Mouse (Mus musculus) gastrocnemius, postnatal 10 days (tissue): ENCODE measurements at regions not wholly inside any gene's neighbourhood (a gene's known extent, or its start where the extent isn't known, plus 50 kb on each side); places are given as distances from the start of the nearest gene placed in this dataset.
A peak's percentile ranks its signal among the peaks of the same experiment; 100 is the strongest.

Experiments
- DNase-seq: peaks from one replicate; pipeline ENCODE4 v3.0.0; 2021; ENCODE audit warnings: mixed read lengths

DNA sequence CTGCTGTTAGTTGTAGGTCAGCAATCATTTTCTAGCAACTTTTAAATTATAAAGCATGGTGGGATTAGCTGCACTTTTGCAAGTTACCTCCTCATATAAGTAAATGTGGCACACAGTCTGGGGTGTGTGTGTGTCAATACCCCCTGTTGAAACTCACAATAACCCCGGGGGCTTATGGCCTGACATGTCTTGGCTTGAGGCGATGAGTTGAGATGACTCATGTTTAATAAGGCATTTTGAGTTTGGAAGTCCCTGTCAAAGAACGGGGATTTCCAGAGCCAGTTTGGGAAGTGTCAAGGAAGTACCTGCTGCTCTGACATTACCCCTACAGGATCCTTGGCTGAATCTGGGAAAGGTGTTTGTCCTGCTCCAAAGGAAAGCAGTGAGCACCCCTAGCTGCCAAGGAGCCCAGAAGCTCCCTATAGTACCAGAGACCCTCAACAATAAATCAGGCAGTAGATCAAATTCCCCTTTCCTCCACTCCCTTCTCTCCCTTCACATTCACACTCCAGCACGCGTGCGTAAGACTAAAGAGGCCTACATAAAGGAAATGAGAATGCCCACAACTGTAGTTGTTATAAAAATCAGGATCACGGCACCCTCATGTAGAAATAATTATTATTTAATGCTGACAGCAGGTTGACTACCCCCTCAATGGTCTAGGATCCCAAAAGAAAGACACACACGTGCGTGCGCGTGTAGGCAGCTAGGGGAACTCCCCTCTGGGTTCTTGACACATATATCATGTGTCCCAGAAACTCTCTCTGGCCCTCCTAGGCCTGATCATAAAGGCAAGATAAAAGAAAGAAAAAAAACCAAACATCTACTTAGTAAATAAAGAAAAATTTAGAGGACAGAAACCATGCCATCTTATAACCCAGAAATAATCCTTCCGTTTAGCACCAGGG is 216.3 kb upstream of the Cdh5 start:
- DNase-seq, result no peak

DNA sequence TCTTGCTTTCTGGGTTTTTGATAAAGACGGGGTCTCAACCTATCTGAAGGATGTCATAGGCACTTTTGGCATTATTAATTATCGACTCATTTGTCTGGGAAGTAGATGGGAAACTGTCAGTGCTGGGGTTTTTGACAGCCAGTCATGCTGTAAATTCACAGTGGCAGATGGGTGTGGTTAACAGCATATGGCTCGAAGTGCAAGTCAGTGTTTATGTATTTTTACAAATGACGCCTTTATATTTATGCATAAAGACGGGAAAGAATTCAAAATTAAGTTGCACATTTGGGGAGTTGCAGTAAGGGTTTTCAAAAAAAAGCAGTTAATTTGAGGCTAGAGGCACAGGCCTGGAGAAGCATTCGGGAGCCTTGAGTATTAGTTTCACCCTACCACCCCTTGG is 206.8 kb upstream of the Cdh5 start:
- DNase-seq, result no peak

DNA sequence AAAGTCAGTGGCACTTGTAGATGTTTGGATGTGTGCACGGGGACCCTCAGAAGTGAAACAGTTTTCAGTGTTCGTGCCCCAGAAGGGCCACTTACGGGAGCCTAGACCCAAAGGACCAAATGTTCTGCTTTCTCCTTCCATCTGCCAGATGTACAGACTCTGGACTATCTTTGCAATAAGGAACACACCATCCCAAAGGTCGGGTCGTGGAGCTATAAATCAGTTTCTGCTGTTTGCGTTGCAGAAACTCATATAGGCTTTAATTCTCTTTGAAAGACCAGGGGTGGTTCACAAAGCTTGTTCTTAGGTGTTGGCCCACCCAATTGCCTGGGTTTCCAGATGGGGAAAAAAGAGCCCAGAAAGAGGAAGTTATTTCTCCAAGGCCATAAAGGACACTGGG is 206.3 kb upstream of the Cdh5 start:
- DNase-seq, result no peak

DNA sequence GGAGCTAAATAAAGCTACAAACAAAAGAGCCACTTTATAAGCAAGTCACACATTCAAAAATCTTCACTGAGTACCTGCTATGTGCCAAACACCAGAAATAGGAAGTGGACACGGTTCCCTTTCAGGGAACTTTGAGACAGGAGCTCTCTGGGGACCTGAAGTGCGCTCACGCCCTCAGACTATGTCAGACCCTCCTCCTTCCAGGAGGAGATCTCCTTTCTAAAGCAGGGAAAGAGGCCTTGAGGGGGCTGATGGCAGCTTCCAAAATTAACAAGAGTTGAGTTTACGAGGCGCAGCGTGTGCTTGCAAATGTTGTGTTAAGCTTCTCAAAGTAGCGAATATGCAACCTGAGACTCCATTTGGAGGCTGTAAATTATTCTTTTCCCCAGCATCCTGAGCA is 204.0 kb upstream of the Cdh5 start:
- DNase-seq, result no peak

DNA sequence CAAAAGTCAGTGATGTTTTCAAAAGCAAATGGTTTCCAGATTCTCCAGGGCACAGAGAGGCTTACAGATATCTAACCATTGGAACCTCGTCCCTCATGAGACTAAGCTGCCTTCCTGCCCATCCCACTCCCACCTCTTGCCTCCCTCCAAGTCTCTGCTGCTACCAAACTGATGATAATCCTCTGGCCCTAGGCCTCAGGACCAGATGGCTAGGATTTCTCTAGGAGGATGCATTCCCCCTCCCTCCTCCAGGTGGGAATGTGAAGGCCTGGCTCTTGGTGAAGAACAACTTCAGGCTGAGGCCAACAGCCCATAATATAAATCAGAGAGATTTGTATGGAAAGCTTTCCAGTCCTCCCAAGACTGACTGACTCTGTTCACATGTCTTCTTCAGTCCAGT is 198.9 kb upstream of the Cdh5 start:
- no peak for DNase-seq

DNA sequence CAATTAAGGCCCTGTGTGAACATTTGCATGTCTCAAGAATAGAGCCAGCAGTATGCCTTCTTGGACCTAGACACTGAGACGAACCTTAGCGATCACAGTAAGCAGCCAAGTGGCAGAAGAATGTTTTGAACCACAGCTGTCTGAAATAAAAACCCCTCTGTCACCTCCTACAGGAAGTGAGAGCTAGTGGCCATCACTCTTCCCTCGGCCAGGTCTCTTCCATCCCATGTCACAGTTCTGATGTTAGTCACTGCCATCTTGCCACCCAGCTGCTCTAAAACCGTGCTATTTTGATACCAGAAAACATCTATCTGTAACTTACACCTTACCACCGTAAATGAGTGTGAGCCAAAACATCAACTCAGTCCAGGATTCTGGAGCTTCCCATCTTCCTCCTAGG is 197.8 kb upstream of the Cdh5 start:
- DNase-seq, result no peak

DNA sequence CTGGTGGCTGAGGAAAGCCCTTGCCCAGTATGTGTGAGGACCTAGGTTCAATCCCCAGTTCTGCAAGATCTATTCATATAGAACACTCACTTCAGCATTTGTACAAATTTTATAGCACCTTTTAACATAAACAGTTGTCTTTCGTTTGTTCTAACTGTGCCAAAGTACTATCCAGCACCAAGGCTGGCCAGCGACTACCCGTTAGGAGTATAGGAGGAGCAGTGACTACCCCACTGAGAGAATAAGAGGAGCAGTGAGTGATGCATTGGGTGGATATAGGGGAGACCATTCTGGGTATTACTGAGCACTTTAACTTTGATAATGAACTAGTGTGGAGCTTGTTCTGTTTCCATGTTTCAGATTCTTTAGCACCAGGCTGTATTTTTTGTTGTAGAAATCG is 193.8 kb upstream of the Cdh5 start:
- no peak for DNase-seq

DNA sequence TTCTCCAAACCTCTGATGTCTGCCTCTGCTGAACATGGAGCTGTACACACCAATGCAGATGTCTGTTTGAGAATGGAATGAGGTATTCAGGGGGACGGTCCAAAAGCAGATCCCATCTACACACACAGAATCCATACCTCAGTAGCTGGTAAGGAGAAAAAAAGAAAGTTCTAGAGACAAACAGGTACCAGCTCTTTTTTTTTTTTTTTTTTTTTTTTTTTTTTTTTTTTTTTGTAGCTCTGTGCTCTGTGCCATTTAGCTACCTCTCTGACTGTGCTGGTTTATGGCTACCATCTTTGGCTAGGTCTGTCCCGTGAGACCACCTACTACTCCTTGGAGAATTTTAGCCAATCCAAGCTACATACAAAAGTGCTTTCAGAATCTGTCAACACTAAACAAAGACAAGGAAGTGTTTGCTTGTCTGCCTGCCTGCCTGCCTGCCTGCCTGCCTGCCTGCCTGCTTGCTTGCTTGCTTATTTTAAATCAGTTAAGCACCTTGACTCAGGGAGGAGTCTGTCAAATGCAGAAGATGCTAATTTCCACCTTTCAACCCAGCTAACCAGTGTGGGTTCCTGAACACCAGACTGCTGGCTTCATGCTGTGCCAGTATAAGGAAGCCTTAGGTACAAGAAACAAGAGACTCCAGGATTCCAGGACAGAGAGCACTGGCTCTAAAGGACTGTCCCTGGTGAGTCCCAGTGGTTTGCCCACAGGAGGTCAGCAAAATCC is 190.0 kb upstream of the Cdh5 start:
- no peak for DNase-seq

DNA sequence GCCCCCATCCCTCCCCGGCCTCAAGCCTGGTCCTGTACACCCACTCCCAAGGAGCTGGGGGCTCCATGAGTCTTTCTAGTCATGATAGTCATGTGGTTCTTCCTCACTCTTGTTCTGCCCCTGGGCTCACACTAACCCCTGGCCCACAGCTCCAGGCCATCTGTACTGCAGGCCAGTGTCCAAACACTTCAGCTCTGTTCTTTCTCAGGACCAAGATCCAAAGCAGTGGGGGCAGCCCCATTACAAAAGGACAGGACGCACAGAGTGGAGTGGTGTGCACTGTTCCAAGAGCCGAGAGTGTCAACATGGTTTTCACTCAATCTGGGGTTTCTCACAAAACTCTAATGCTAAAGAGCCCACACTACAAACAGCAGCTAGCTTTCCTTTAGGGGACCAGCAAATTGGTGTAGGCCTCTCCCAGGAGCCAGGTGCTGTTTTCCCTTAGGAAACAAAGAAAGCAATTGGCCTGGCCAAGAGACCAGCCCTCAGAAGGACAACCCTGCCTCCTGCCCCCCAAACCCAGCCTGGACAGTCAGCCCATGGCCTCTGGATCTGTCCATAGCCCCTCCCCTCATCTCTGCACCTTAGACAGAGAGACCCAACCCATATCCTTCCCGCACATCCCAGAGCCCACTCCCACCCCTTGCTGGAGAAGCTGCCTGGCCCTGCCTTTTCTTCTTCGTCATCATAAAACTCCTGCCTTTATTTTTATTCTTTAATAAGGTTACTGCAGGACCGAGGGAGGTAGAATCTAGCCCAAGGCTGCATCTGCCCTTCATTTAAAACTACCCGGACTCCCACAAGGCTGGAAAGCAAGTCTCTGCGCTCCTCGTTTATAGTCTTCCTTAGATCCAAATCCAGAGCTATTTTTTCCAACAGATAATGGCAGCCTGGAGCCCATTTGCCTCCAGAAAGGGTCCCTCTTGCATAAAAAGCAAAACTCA is 188.2 kb upstream of the Cdh5 start:
- peak; percentile 8 for DNase-seq

DNA sequence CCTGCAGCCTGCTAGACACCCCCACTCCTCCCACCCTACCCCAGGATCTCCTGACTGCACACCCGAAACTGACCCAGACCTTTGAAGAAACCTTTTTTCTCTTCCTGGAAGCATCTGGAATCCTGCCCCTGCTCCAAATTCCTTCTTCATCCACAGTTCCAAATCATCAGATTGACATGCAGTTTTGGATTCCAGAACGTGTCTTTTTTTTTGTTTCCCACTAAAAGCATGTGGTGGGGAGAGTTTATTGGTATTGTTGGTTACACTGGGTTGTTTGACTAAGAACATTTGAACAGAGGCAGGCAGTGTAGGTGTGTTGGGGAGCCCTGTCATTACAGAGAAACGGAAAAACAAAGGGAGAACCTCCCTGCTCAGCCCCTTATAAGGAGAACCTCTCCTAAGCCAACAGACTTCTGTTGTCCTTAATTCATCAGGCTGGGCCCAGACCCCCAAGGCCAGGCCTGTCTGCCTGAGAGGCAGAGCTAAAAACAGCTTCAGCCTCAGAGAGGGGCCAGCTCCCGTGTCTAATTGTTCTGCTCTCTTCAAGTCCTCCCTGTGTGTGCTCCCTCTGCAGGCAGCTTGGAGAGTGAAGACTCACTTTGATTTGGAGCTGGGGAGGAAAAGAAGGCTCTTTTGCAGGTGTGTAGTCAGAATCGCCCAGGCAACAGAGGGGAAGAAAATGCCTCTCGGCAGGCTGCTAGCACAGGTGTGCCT is 187.3 kb upstream of the Cdh5 start:
- DNase-seq, result peak; percentile 12

DNA sequence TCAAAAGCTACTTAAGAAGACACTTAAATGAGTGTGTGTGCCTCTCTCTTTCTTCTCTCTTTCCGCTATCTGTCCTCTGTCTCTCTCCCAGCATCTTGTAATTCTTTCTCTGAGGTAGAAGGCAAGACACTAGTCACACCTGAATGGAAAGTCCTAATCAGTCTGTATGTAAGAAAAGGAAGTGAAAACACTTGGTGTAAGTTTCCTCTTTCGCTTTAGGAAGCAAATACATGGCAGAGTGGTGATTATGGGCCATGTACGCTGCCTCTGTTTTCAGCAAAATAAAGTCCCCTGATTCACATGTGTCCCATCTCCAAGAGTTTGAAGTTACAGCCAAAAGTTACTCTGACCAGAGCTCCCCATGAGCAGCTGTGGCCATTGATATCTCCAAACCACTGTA is 182.1 kb upstream of the Cdh5 start:
- no peak for DNase-seq

DNA sequence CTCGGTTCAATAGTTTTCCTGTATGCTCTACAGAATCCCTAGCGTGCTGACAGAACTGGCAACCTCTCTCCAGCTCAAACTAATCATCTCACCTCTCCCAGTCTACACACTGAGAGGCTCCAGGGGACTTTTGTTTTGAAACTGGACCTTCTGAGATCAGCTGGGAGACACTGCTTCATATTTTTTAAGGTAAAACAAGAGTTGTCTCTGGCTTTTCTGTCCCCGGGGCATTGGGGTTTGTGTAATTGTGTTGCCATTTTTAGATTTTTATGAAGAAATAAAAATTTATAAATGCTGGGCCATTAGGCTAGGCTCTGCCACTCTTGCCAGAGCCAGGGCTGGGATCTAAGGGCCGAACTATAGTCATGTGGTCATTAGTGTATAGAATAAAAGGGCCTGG is 179.8 kb upstream of the Cdh5 start:
- no peak for DNase-seq

DNA sequence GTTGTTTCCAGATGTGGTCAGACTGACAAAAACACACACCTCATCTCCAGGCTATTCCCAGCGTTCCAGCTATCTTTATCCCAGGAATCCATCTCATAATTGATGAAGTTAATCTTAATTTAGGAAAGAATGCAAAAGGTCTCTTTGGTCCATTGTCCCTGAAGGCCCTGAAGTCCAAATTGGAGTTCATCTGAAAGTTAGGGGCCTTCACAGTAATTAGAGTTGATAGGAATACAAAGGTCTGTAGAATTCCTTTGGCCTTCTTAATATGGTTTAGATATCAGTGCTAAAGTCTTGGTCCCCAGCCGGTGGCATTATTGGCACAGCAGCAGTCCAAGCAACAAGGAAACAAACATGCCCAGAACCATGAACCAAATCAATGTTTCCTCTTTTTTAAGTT is 178.7 kb upstream of the Cdh5 start:
- DNase-seq, result no peak

DNA sequence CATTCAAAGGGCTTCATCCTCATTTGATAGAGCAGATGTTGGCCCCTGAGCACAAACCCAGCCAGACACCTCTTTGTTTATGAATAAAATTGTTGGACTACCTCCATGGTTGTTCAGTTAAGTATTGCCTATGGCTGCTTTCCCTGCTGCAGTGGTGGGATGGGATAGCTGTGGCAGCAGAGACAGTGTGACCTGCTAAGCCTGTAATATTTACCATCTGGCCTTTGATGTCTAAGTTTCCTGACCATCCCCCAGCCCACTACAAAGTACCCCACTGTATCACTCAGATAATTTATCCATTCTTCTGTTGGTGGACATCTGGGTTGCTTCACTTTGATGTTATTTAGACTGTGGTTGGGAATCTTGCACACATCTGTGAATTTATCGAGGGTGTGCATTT is 168.7 kb upstream of the Cdh5 start:
- DNase-seq, result no peak

DNA sequence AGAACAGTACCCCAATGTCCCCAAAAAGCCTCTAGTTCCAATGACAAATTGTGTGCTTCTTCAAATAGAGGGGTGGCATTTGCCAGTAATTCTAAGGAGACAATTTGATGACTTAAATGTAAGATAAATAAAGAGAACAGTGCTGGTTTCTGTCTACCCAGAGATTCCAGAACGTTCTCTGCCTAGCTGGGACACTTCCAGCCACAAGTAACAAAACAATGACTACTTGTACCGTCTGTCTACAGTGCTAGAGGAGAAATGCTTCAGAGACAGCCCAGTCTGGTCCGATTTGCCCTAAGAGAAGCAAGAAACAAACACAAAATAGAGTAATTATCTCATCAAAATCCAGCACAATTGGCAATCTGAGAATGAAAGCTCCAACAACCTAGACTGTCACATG is 164.9 kb upstream of the Cdh5 start:
- no peak for DNase-seq

DNA sequence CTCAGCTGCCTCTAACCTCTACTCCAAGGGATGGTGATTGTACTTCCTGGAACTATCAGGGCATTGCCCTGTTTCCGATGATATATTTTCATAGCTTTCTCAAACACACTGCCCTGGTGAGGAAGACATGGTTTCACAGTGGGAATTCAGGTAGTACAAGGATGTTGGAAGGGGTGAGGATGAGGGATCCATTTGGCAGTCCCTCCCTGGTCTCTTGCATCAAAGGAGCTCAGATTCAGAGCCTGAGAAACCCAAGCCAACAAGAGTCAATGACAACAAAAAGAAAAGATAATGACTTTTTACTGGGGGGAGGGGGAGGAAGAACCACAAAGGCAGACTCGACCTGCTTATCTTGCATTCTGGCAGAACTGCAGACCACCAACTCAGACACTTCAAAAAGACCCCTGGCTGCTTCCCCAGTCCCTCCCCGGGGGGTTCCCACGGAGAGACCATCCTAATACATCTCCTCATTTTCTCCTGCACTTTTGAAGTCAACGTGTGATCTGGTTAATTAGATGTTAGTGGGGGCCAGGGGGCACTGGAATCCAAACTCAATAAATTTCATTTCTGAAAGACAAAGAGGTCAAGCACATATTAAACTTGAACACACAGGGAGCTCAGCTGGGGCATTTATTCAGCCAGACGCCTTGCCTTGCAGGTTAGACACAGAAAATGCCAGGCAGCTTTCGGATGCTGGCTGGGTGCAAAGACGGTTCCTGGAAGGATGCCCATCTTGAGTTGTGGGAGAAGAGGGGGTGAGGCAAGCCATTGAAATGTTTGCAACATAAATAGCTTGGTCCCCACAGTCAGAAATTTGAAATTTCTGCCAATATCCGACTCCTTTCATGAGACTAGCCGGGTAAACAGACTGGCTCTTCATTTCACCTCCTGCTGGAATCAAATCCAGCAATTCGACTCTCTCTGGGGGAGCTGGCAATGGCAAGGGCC is 162.9 kb upstream of the Cdh5 start:
- DNase-seq, result no peak

DNA sequence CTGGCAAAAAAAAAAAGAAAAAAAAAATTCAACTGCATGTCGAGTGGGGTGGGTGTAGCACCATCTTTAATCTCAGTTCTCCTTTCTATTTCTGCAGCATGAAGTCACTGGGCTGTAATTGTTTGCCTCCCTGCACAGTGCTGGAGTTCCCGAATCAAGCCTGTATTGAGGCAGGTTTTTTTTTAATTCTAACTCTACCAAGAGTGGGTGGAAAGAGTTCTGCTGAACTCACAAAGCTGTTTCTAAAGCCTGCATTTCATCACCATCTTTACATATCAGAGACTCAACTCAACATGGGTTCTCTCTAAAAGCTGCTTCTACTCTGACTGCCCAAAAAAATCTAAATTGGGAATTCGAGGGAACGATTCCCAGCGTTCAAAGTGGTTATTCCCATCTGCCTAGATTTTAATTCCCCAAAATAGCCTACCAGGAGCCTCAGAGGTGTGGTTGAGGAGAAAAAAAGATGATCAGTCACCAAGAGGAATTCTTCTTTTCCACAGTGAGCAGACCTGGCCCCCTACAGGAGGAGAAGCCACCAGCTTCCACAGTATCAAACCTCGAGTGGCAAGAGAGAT is 160.4 kb upstream of the Cdh5 start:
- DNase-seq, result no peak

DNA sequence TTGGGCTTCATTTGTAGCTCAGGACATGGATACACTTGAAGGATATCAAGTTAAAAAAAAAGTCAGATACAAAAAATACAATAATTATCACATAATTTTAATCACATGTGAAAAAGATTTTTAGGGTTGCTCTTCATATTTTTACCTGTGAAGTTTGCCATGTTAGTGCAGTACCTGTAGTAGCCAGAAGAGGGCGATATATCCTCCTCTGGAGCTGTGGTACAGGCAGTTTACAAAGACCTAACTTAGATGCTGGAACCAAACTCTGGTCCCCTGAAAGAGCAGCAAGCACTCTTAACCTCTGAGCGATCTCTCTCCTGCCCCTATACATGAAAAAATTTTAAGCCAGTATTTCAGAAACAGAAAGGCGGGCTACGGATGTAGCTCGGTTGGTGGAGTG is 153.0 kb upstream of the Cdh5 start:
- no peak for DNase-seq

DNA sequence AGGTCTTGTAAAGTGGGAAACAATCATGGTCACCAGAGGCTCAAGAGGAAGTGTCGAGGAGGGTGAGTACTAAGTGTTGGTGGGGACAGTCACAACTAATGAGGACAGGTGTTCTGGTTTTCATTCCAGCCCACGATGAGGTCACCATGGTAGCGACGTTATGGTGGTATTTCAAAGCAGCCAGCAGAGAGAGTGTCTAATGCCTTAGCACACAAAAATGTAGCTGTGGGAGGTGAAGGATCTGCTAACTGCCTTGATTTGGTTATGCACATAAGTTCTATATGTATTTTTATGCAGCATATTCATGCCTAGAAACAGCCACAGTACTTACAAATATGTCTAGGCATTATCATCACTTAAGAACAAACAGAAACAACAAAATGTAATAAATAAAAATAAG is 151.0 kb upstream of the Cdh5 start:
- DNase-seq, result no peak

DNA sequence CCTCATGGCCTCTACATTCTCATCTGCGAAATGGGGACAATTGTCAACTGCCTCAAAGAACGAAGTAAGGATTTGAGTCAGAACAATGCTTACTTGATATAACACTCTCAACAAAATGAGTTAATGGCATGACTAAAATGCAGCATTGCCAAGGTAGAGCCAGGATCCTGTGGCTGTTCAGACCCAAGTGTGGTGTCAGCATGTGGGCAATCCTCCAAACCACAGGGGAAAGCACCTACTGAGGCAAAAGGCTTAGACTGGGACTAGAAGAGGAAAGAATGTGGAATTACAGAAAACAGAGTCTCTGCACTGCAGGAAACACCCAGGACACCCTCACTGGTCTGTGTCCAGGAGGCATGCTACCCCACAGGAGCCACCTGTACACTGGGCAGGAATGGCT is 147.8 kb upstream of the Cdh5 start:
- no peak for DNase-seq
